Comparison of ENCODE assay signal across 8 mouse cellular contexts in genomic region chr17:6108175-6108574, GRCm38 (mm10). TPM values are rescaled to one million over a fixed set of nuclear protein-coding genes. Genes with fewer than 3 reads are reported as not detected.
A peak's percentile ranks its signal among the peaks of the same experiment; 100 is the strongest.
DNase-seq lines count a peak whose midpoint lies in the region; ATAC-seq lines count a peak whose summit lies in the region.

No protein-coding gene starts in this region.

- peak overlapping the region; percentile 95 for H3K9ac ChIP-seq in embryonic facial prominence, embryonic 12.5 days
- peak overlapping the region; percentile 96 for H3K9ac ChIP-seq in hindbrain, embryonic 11.5 days (ENCODE audit: low read depth, low read length)

- peaks cover 10% of the 10 kb centered on the region; the same call in 1 of the 2 replicates for H3K36me3 ChIP-seq in embryonic facial prominence, embryonic 12.5 days
- H3K36me3 ChIP-seq in hindbrain, embryonic 11.5 days (ENCODE audit: control insufficient read depth, insufficient read depth, low read length): no peaks in the 10 kb centered on the region
- H3K36me3 ChIP-seq in midbrain, embryonic 10.5 days: peaks cover 34% of the 10 kb centered on the region

- H3K4me2 ChIP-seq in embryonic facial prominence, embryonic 12.5 days (replicated peaks): peak overlapping the region; percentile 65
- peak overlapping the region; percentile 71 for H3K4me2 ChIP-seq in hindbrain, embryonic 11.5 days (replicated peaks; ENCODE audit: low read depth, low read length)

- DNase-seq in embryo, embryonic 10.5 days (ENCODE audit: low spot score): peak; percentile 17
- no peak for DNase-seq in embryo, embryonic 9.5 days (ENCODE audit: extremely low spot score)
- DNase-seq in hindbrain, embryonic 11.5 days (ENCODE audit: low spot score): no peak
- no peak for DNase-seq in midbrain, embryonic 10.5 days (ENCODE audit: low spot score)
- DNase-seq in layer of hippocampus, adult 11-12 months (ENCODE audit: low spot score): no peak
- no peak for DNase-seq in cerebellum, adult 9-10 months
- DNase-seq in thymus, postnatal 25 days: no peak

- WGBS in embryonic facial prominence, embryonic 12.5 days: 51% methylated on average over 7 of the region's 7 CpGs
- WGBS in hindbrain, embryonic 11.5 days: 63% methylated on average over 7 of the region's 7 CpGs
- WGBS in midbrain, embryonic 10.5 days: 78% methylated on average over 7 of the region's 7 CpGs

- peaks cover 19% of the 10 kb centered on the region for H3K4me1 ChIP-seq in embryonic facial prominence, embryonic 12.5 days
- no peaks in the 10 kb centered on the region; the same call in 1 of the 2 replicates for H3K4me1 ChIP-seq in hindbrain, embryonic 11.5 days (replicated peaks; ENCODE audit: control insufficient read depth, insufficient read depth, low read length)
- peaks cover 32% of the 10 kb centered on the region for H3K4me1 ChIP-seq in midbrain, embryonic 10.5 days

- no peak overlapping the region for H3K27ac ChIP-seq in embryonic facial prominence, embryonic 12.5 days
- H3K27ac ChIP-seq in hindbrain, embryonic 11.5 days (ENCODE audit: low read depth, low read length): no peak overlapping the region
- H3K27ac ChIP-seq in midbrain, embryonic 10.5 days (replicated peaks): peak overlapping the region; percentile 98

- no peak for ATAC-seq in embryonic facial prominence, embryonic 12.5 days (ENCODE audit: insufficient number of reproducible peaks, insufficient read depth, low FRiP score, low TSS enrichment)
- ATAC-seq in hindbrain, embryonic 11.5 days (ENCODE audit: low FRiP score): no peak

- peak overlapping the region; percentile 86 for H3K4me3 ChIP-seq in embryonic facial prominence, embryonic 12.5 days
- peak overlapping the region; percentile 94 for H3K4me3 ChIP-seq in hindbrain, embryonic 11.5 days (ENCODE audit: low read depth, low read length)
- peak overlapping the region; percentile 71 for H3K4me3 ChIP-seq in midbrain, embryonic 10.5 days

- H3K27me3 ChIP-seq in embryonic facial prominence, embryonic 12.5 days: no peaks in the 10 kb centered on the region
- no peaks in the 10 kb centered on the region for H3K27me3 ChIP-seq in hindbrain, embryonic 11.5 days (ENCODE audit: control insufficient read depth, insufficient read depth, low read length)
- peaks cover 17% of the 10 kb centered on the region; the same call in 1 of the 2 replicates for H3K27me3 ChIP-seq in midbrain, embryonic 10.5 days (ENCODE audit: low read depth, poor library complexity, severe bottlenecking)

- H3K9me3 ChIP-seq in embryonic facial prominence, embryonic 12.5 days: no peaks in the 10 kb centered on the region
- H3K9me3 ChIP-seq in hindbrain, embryonic 11.5 days (ENCODE audit: control insufficient read depth, low read length): no peaks in the 10 kb centered on the region
- no peaks in the 10 kb centered on the region for H3K9me3 ChIP-seq in midbrain, embryonic 10.5 days (replicated peaks)

RNA-seq across cellular contexts. Expression of gene Tulp4, which starts 1.9 kb away (rescaled TPM):
- 99.4 and 103 TPM in 2 replicates for polyA plus RNA-seq in embryonic facial prominence, embryonic 12.5 days (2016; fragmentation: Nextera tagmentation; extraction: Ambion mirVana)
- polyA plus RNA-seq in hindbrain, embryonic 11.5 days (2014; fragmentation: Nextera tagmentation; extraction: Ambion mirVana): 129 and 178 TPM in 2 replicates
- 119 and 141 TPM in 2 replicates for polyA plus RNA-seq in midbrain, embryonic 10.5 days (2016; fragmentation: Nextera tagmentation; extraction: Ambion mirVana)

RNA-seq across cellular contexts. Expression of gene Gtf2h5, which starts 28.6 kb away (rescaled TPM):
- 167 and 178 TPM in 2 replicates for polyA plus RNA-seq in embryonic facial prominence, embryonic 12.5 days (2016; fragmentation: Nextera tagmentation; extraction: Ambion mirVana)
- polyA plus RNA-seq in hindbrain, embryonic 11.5 days (2014; fragmentation: Nextera tagmentation; extraction: Ambion mirVana): 160 and 167 TPM in 2 replicates
- polyA plus RNA-seq in midbrain, embryonic 10.5 days (2016; fragmentation: Nextera tagmentation; extraction: Ambion mirVana): 165 and 177 TPM in 2 replicates

RNA-seq across cellular contexts. Expression of gene Serac1, which starts 28.6 kb away (rescaled TPM):
- polyA plus RNA-seq in embryonic facial prominence, embryonic 12.5 days (2016; fragmentation: Nextera tagmentation; extraction: Ambion mirVana): 9.0 and 9.7 TPM in 2 replicates
- polyA plus RNA-seq in hindbrain, embryonic 11.5 days (2014; fragmentation: Nextera tagmentation; extraction: Ambion mirVana): 8.0 TPM in 2 replicates
- polyA plus RNA-seq in midbrain, embryonic 10.5 days (2016; fragmentation: Nextera tagmentation; extraction: Ambion mirVana): 7.0 and 7.5 TPM in 2 replicates
